Mouse (Mus musculus) lung, postnatal 36 days (tissue): Measurements from ENCODE around the gene Slc22a3.

Experiments
- DNase-seq: peaks from one replicate; pipeline ENCODE4 v3.0.0; 2022; ENCODE audit warnings: mixed read lengths

Gene Slc22a3

DNA sequence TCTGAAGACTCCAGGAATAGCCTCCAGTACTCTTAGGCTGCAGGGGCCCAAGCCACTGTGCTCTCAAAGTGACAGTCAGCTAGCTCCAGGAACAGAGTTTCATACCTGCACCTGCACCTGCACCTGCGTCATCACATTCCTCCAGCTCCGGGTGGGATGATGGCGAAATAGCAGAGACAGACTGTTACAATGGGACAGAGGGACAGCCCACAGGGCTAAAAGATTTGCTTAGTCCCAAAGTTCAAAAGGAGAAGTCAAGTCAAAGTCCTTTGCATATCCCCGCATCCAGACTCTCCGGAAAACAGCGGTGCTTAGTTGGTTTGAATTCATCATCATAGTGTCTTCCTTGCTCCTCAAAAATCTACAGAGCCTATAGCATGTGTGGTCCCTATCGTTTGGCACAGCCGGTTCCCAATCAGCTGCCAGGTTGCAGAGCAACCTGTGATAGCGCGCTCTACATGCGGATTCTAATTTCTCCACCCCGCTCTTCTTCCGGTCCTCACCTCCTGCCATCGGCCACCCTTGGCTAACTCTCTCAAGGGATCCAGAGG is at the start of gene Slc22a3:
Slc22a3 (minus strand) TSS at position 51 of the 551 bp plus-strand sequence.
- DNase-seq: no peak

DNA sequence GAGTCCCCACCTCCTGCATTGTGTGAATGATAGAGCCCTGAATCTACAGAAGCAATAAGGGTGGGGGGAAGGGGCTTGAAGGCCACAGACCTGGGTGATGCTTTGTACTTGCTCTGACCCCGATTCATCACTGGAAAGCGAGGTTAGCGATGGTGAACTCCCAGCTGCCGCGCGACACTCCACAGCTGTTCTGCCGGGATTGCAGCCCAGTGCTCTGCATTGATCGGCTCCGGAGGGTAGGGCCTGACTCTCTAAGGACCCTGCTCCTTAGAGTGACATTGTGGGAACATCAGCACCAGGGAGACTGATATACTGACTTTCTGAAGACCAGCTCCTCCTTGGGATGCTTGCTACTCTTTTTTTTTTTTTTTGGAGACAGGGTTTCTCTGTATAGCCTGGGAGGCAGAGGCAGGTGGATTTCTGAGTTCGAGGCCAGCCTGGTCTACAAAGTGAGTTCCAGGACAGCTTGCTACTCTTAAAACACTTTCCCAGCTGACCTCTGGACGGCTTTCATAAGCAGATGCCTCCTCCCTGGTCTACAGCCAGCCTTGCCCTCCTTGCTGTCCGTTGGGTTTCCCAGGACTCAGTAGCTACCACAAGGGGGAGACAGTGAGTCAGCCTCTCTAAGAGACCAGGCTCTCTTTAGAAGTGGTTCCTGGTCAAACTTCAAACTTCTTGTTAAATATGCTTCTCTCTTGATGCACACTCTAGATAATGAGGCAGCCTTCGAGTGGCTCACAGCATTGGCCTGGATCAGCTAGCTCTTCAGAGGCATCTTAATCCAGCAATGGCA is 27.0 kb upstream of the Slc22a3 start:
- DNase-seq: peak; percentile 87

DNA sequence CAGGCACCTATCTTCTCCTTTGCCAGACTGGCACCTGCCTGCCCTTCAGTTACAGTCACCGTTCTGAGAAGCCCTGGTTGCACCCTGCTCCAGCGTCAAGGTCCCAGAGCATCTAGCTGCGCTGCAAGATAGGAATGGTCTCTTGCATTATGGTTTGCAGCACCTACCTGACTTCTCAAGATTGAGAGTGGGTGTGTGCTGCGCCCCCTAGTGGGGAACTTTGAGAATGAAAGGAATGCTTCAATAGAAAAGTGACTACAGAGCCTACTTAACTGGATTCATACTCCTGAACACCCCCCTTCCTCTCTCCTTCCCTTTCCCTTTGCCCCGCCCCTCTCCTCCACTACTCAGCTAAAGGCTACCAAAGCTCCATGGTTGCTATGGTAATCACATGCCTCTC is 24.6 kb upstream of the Slc22a3 start:
- peak; percentile 71 for DNase-seq

DNA sequence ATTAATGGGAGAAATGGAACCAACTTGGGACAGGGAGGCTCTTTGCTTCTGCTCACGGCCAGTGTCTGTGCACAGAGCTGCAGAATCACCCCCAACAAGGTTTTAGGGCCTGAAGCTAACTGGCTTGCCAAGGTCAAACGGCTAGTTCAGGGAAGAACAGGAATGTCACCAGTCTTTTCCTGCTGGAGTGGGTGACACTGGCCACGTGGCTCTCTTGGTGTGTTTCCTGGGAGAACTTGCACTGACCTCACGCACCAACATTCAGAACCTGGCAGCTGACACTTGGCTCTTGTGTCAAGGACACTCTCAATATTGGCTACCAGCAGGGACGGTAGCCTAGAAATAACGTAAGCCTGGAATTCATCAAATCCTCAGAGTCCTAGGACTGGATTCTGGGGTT is 22.6 kb upstream of the Slc22a3 start:
- peak; percentile 50 for DNase-seq

DNA sequence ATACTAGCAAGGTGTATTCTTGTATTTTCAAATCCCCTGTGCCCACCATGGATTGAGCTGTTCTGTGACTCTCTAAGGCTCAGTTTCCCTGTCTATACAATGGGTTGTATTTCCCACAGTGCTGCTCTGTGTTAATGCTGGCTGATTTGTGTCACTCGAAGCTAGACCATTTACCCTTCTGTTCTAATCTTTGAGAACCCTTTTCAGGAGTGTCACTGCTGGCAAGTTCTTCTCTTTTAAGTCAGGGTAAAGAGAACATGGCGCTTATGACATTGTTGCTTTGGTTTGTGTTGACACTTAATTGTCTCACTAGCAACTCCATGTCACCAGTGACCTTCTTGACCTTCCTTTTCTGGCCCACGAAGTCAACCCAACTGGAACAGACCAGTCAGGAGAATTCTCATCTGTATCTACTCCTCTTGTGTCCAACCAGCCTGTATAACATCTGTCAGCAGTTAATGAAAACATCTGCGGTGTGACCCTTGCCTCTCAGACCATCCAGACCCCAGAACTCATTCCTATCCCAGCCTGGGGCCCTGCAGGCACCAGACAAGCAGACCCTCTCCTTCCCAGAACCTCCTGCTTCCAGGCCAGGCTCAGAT is 22.0 kb upstream of the Slc22a3 start:
- DNase-seq: peak; percentile 59

DNA sequence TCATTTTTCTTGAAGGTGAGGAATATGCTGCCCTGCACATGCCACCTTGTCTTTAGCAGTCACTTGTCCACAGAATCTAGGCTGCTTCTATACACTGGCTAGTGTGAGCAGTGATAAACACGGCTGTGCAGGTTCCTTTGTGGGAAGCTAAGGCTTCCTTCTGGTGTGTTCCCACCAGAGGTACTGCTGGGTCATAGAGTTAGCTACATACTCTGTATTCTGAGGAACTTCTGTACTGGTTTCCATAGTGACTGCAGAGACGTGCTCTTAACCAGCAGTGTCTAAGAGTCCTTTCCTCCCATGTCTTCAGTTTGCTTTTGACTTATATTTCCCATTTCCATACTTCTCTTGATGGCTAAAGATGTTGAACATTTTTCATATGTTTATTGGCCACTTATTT is 11.6 kb upstream of the Slc22a3 start:
- DNase-seq: no peak

DNA sequence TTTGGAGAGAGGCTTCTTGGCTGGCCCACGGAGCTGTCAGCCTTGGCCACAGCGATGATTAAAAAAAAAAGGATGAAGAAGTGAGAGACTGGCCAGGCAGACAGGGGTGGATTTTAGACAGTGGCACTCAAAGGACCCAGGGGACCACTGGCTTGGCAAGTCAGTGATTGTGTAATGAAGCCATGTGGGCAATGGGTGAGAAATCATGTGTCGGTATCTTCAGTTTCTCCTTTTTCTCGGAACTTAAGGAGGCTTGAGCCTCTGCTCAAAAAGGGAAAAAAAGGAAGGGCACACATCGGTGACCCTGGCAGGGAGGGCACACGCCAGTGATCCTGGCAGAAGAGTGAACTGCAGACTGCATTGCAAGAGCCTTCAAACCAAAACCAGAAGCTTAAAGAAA is 10.7 kb upstream of the Slc22a3 start:
- no peak for DNase-seq

DNA sequence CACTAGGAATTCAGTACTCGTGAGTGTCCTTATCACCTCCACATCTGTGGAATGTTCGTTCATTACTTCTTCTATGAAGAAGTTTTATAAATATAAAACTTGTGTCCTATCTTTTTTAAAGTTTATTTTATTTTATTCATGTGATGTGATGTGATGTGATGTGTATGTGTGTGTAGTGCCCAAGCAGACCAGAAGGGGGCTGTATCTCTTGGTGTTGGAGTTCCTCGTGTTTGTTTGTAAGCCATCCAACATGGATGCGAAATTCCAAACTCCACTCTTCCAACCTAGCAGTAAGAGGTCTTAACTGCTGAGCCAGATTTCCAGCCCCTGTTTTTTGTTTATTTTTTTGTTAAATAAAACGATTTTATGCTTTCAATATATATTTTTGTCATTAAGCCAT is 6.5 kb upstream of the Slc22a3 start:
- no peak for DNase-seq

DNA sequence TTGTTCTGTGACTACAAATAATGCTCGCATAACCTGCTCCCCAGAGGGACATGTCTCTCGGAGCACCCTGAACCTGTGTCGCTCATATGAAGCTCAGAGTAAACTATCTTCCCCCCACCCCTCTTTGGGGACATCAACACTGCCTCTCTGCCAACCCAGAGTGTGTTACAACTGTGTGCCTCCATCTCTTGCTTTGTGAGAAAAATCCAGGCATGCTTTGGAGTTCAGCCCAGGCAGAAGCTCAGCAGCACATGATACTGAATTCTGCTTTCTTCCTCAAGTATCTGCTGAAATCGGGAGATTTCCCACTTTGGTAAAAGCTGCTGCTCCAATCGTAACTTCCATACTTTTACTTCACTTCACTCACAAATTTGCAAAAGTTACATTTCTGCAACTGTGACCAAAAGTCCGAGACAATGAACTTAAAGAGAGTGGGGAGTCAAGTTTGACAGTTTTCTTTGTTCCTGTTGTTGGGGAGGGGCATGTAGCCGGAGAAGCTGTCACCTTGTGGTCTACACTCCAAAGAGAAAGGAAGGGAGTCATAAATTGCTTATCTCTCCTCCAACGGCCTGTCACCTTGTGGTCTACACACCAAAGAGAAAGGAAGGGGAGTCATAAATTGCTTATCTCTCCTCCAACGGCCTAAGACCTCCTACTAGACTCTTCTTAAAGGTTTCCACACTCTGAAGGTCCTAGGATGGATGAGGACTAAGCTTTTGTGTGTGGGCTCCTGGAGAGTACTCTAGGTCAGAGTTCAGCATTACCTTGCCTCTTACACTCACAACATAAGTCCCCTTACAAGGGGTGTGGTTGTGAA is 5.8 kb upstream of the Slc22a3 start:
- DNase-seq: no peak

DNA sequence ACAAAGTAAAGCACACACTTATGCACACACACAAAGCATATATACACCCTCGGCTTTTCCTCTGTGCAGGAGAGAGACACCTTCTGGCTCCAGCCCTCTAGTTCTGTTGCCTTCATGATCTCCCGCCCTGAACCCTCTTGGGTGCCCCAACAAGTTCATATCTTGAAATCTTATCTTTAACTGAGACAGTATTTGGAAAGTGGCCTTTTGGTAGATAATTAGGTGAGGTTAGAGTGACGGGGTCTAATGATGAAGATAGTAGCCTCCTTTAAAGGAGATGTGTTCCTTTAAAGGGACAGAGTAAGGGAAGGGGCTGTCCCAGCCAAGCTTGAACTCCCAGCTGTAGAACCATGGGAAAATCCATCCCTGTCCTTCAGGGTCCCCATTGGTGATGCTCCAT is 3.7 kb upstream of the Slc22a3 start:
- no peak for DNase-seq

DNA sequence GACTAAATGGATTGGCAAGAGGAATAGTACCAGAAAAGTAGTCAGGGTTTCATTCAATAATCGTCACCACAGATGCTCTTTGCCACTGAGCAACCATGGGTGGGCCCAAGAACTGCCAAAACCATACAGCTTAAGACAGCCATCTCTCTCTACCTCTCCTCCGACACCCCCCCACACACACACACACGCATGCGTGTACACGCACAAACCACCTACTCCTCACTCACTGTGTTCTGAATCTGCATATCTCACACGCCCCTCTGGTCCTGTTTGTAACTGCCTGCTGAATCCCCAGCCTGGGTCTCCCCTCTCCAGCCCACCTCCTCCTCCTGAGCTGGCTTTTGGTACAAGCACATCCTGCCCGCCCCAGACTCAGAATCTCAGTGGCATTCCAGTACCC is 872 bp upstream of the Slc22a3 start:
- DNase-seq: no peak

DNA sequence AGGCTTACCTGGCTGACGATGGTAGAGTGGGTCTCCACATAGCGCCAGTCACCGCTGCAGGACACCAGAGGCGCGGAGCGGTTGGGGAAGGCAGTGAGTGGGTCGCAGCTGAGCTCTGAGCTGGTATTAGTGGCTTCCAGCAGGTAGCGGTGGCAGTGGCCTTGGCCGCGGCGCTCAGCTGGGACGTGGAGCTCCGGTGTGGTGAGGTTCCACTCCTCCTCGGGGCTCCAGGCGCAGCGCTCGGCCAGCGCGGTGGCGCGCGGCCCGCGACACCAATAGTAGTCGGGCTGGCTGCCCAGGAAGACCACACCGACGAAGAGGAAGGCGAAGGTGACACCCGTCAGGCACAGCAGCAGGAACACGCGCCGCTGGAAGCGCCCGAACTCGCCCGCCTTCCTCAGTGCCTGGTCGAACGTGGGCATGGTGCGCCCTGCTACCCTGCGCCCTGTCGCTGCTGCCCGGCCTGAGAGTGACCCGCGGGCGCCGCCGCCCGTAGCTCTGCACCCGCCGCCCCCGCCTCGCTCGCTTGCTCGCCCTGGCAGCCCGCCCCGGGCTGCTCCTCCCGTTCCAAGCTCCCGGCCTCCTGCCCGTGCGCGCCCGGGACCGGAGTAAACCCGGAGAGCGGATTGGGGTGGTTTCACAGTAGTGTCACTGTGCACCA is 471 bp downstream of the Slc22a3 start:
- DNase-seq: peak; percentile 8

DNA sequence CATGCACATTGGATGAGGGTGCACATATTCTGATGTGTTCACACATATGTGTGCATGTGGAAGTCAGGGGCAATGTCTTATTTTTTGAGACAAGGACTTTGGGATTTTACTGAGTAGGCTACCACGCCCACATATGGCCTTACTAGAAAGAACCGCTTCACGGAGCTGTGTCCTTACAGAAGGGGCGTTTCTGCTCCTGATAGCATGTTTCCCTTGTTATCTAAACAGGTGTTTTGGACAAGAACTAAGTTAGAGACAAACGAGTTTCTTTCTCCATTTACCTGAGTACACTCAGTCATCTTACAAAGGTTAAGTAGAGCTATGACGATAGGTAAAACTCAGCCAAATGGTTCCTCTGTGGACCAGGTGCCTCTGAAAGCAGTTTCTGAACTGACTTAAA is 1.8 kb downstream of the Slc22a3 start:
- no peak for DNase-seq

DNA sequence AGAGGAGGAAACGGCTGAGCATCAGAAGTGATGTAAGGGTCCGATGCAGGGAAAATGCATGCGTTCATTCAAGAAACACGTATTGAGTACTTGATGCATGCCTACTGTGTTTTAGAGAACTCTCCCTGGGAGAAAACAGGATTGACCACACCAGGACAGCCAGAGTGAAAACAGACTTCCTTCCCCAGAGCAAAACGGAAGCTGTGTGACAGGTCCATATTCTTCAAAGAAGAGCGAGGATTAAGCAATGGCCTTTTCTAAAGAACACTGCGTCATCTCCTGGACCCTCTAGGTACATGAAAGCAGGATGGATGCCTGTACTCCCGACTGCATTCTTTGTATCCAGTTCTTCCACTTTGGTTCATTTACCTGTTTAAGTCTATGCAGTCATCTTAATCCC is 8.1 kb downstream of the Slc22a3 start:
- DNase-seq: no peak

DNA sequence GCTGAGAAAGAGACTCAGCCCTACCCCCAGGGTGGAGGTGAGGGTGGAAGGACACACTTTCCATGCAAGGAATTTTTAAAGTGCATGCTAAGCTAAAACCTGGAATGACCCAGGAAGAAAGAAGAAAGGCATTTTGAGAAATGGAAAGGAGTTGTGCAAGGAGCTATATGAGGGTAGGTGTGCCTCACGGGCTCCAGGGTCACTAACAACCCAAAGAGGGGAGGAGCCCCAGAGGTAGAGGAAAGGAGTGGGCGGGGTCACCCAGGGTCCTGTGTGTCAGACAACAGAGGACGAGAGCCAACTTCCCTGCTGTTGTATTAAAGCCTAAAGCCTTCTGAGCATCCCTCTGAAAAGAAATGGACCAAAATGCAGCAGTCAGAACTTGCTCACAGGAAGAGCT is 11.9 kb downstream of the Slc22a3 start:
- no peak for DNase-seq

DNA sequence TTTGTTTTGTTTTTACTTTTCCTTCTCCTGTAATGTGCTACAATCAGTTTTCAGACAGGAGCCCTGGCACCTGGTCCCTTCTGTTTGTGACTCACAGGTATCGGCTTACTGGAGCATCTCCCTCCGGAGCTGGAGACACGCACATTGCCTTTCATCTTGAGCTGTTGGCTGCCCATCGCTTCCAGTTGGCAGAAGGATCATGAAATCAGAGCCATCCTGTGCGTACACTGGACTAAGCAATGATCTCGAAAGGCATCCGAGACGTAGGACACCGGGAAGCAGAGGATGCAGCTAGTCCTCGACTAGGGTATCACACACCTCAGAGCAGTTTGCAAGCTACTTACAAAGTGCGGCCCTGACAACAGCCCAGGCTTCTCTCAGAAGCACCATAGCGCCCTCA is 15.9 kb downstream of the Slc22a3 start:
- no peak for DNase-seq

DNA sequence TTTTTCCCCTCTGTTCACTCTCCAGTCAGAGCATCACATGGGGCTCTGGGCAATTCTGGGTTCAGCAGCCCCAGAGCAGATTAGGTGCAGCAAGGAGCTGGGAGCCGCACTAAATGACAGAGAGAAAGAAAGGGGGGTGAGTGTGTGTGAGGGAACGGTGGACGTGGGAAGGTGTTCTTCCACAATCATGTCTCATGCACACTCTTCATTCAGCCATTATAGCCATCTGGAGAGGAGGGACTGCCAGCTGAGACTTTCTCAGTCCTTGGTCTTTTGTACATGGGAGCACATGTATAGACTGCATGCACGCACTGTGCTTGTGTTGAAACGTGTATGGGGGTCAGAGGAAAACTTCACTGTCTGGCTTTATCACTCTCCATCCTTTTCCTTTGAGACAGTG is 17.6 kb downstream of the Slc22a3 start:
- DNase-seq: no peak

DNA sequence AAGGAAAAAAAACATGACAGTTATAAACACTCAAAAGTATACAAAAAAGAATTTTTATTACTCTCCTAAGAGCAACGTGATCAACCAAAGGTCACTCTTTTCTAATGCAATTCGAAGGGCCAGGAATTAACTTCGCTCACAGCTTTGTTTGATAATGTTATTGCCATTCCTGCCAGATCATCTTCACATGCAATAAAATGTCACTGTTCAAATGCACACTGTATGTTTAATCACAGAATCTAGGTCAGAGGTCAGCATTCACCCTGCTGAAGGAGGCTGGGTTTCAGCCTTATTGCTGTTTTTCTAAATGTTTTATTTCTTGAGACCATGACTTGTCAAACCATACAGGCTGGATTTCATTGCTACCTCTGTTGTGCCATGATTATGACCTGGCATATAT is 21.8 kb downstream of the Slc22a3 start:
- DNase-seq: no peak

DNA sequence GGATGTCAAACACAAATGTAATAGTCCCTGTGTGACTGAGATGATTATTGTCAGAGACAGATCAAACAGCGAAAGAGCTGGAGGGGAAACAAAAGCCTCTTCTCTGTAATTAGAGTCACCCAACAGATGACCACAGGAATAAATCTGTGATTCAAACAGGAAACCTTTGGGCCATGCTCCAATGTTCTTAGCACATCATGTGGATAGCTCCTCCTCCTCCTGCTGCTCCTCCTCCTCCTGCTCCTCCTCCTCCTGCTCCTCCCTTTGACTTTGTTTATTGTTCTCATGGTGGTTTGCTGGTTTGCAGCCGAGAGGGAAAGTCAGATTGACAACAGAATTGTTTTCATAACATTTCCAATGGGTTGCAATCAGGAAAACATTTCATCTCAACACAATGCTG is 28.1 kb downstream of the Slc22a3 start:
- DNase-seq: peak; percentile 48

DNA sequence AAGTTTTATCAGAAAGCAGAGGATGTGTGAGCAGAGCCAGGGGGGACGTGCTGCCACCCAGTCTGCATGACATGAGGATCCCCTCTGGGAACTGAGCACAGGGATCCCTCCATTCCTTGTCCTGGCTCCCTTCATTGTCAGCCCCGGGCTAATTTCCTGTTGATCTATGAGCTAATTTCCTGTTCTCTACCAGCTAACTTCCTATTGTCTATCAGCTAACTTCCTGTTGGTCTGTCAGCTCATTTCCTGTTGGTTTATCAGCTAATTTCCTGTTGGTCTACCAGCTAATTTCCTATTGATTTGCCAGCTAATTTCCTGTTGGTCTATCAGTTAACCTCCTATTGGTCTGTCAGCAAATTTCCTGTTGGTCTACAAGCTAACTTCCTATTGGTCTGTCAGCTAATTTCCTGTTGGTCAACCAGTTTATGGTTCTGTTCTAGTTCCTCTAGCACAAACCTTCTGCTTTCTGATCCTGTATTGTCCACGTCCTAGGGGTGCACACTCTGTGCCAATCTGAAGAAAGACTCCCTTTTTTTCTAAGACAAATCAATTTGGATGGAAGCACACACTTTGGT is 32.9 kb downstream of the Slc22a3 start:
- DNase-seq: no peak

DNA sequence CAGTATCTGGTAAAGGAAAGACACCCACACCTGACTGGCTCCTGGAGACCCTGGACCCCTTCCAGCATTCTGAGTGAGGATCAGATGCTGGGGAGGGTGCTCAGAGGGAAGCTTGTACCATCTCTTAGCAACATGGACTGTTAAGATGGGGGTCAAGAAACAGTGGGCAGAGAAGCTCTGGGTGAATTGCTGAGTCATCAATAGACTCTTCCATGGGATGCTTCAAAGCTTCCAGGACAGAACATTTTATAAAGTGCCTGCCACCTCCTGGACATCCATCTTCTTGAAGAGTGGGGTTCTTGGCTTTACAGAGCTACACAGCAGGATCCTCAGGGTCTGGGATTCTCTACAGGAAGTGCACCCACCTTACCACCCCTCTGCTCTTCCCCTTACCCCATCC is 35.0 kb downstream of the Slc22a3 start:
- no peak for DNase-seq

DNA sequence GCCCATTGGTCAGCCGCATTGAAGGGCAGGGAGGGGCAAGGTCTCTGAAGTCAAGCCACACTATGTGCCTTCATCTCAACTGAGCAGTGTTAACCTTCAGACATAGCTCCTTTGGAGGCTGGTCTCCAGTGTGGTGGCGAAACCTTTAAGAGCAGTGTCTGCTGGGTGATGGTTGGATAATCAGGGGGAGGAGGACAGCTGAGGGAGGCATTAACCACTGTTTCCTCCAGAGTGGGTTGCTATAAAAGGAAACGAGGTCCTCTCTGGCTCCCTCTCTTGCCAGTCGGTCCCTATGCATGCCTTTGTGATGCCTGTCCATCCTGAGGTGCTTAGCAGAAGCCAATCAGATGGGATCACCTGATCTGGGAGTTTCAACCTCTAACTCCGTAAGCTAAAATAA is 38.8 kb downstream of the Slc22a3 start:
- DNase-seq: no peak

DNA sequence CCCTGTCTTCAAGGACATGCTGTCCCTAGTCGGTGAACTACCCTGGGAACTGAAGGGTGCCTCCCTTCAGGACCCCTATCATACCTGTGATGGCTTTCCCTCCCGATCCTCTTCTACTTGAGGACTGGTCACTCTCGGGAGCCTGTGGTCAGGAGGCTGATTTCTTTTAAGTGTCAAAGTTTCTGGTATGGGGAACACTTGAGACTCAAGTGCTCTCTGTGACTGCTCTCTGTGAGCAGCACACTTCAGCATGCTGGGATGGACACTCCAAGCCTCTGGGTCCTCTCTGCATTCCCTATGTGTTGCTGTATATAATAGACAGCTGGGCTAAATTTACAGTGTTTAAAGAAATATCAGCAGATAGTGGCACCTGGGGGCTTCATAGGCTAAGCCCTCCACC is 39.9 kb downstream of the Slc22a3 start:
- peak; percentile 57 for DNase-seq
